Mouse (Mus musculus): ENCODE data around the gene Lrrc31. TPM values are rescaled to one million over a fixed set of nuclear protein-coding genes. Genes with fewer than 3 reads are reported as not detected.
"Not testable (repeated sequence)": the region's sequence is repeated elsewhere in the genome, so short reads cannot be mapped to it uniquely, and the experiment has no call there.

Gene Lrrc31
- total RNA-seq (2014; rRNA removed; ENCODE audit: low replicate concordance) (0.99 and 1.6 TPM in 2 replicates), polyA plus RNA-seq (2015; fragmentation: Nextera tagmentation; extraction: Ambion mirVana) (0.14 and 0.19 TPM in 2 replicates)

- DNase-seq (ENCODE audit: low spot score); ATAC-seq (ENCODE audit: insufficient read depth, low read depth): not testable (repeated sequence)
Observed at GRCm38 (mm10) chr3:30699711-30700505, at the start of gene Lrrc31. Lrrc31 (minus strand) TSS chr3:30699843.

GRCm38 (mm10) chr3:30748316-30748715 lies 48.7 kb upstream of the Lrrc31 start:
- 76% methylated on average over 9 of the region's 9 CpGs for WGBS

More at GRCm38 (mm10) chr3:30699711-30700505, at the start of gene Lrrc31:
- not testable (repeated sequence) for H3K36me3 ChIP-seq (replicated peaks; ENCODE audit: control insufficient read depth, insufficient read depth, low read length); H3K4me3 ChIP-seq (ENCODE audit: low read depth, low read length); H3K27me3 ChIP-seq (ENCODE audit: control insufficient read depth, insufficient read depth, low read length); H3K4me1 ChIP-seq (ENCODE audit: control insufficient read depth, insufficient read depth); H3K4me2 ChIP-seq (ENCODE audit: low read depth, low read length); H3K9ac ChIP-seq (replicated peaks; ENCODE audit: low read depth, low read length); H3K27ac ChIP-seq (ENCODE audit: low read depth); H3K9me3 ChIP-seq (replicated peaks; ENCODE audit: control insufficient read depth, low read length)
- WGBS, result 73% methylated on average over 6 of the region's 6 CpGs

DNA sequence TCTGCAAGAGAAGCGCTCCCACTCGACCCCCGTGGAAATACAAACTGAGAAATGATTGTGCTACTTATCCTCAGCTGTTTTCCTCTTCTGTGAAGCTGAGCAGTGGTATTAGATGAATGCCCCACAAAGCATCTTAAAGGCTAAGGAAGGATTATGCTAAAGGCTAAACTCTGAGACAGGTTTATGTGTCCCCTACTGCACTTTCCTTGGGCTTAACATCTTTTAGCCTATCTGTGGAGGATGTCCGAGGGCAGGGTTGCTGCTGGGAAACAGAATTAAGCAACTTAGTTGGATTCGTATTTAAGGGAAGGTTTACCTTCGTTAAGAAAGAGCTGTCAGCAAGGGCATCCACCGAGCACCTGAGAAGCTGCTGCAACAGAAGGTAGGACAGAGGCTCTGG lies 46.4 kb upstream of the Lrrc31 start, which contains the start of gene Samd7:
Gene Samd7, plus strand, starts transcription at position 288 of the 400 bp plus-strand sequence.
- no peak within 1 kb of the TSS for H3K9ac ChIP-seq (replicated peaks; ENCODE audit: low read depth, low read length)
- no peaks in the 10 kb centered on the region for H3K36me3 ChIP-seq (replicated peaks; ENCODE audit: control insufficient read depth, insufficient read depth, low read length)
- no peaks in the 10 kb centered on the region for H3K27me3 ChIP-seq (ENCODE audit: control insufficient read depth, insufficient read depth, low read length)
- H3K4me1 ChIP-seq (ENCODE audit: control insufficient read depth, insufficient read depth), result peaks cover 6% of the 10 kb centered on the region; the same call in 1 of the 2 replicates
- DNase-seq (ENCODE audit: low spot score), result no peak
- no peak within 1 kb of the TSS for H3K4me2 ChIP-seq (ENCODE audit: low read depth, low read length)
- 82% methylated on average over 7 of the region's 7 CpGs for WGBS
- no peaks in the 10 kb centered on the region for H3K9me3 ChIP-seq (replicated peaks; ENCODE audit: control insufficient read depth, low read length)
- no peak for ATAC-seq (ENCODE audit: insufficient read depth, low read depth)
- no peak within 1 kb of the TSS for H3K4me3 ChIP-seq (ENCODE audit: low read depth, low read length)
- TF ChIP-seq EP300 (IDR thresholded peaks at IDR 0.05; ENCODE audit: low read depth), result no peak
- TF ChIP-seq CTCF (IDR thresholded peaks at IDR 0.05; ENCODE audit: low read depth), result no peak
- H3K27ac ChIP-seq (ENCODE audit: low read depth), result no peak within 1 kb of the TSS

More at GRCm38 (mm10) chr3:30748316-30748715, 48.7 kb upstream of the Lrrc31 start:
- no peak overlapping the region for H3K4me2 ChIP-seq (ENCODE audit: low read depth, low read length)
- H3K36me3 ChIP-seq (replicated peaks; ENCODE audit: control insufficient read depth, insufficient read depth, low read length), result no peaks in the 10 kb centered on the region
- H3K4me3 ChIP-seq (ENCODE audit: low read depth, low read length), result no peak overlapping the region
- DNase-seq (ENCODE audit: low spot score) (no peak), ATAC-seq (ENCODE audit: insufficient read depth, low read depth) (no peak)
- H3K4me1 ChIP-seq (ENCODE audit: control insufficient read depth, insufficient read depth), result no peaks in the 10 kb centered on the region
- no peaks in the 10 kb centered on the region for H3K27me3 ChIP-seq (ENCODE audit: control insufficient read depth, insufficient read depth, low read length)
- no peak overlapping the region for H3K27ac ChIP-seq (ENCODE audit: low read depth)
- H3K9ac ChIP-seq (replicated peaks; ENCODE audit: low read depth, low read length), result no peak overlapping the region
- H3K9me3 ChIP-seq (replicated peaks; ENCODE audit: control insufficient read depth, low read length), result no peaks in the 10 kb centered on the region
- TF ChIP-seq EP300 (IDR thresholded peaks at IDR 0.05; ENCODE audit: low read depth) (no peak), CTCF (IDR thresholded peaks at IDR 0.05; ENCODE audit: low read depth) (no peak)

DNA sequence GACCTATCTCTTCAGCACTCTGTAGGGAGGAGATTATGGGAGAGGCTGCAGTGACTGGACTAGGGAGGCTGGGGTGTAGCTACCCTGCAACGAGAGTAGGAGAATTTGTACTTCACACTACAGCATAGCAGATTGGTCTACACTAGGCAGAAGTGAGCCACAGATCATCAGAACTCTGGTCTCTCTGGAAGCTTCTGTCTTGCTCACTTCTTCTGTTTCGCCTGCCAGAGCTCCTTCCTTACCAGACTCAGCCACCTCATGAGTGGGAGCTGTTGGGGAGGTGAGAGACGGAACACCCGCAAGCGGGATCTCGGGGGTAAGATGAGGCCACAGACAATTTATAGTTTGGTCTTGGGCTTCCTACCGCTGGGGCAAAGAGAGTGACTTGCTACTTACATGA lies 43.2 kb upstream of the Lrrc31 start:
- H3K9me3 ChIP-seq (replicated peaks; ENCODE audit: control insufficient read depth, low read length), result no peaks in the 10 kb centered on the region
- DNase-seq (ENCODE audit: low spot score), result no peak
- peaks cover 8% of the 10 kb centered on the region; the same call in 1 of the 2 replicates for H3K4me1 ChIP-seq (ENCODE audit: control insufficient read depth, insufficient read depth)
- WGBS, result 84% methylated on average over 7 of the region's 7 CpGs
- TF ChIP-seq CTCF (IDR thresholded peaks at IDR 0.05; ENCODE audit: low read depth) (no peak), EP300 (IDR thresholded peaks at IDR 0.05; ENCODE audit: low read depth) (no peak)
- no peak overlapping the region for H3K4me2 ChIP-seq (ENCODE audit: low read depth, low read length)
- H3K4me3 ChIP-seq (ENCODE audit: low read depth, low read length), result no peak overlapping the region
- no peak for ATAC-seq (ENCODE audit: insufficient read depth, low read depth)
- no peaks in the 10 kb centered on the region for H3K36me3 ChIP-seq (replicated peaks; ENCODE audit: control insufficient read depth, insufficient read depth, low read length)
- H3K27ac ChIP-seq (ENCODE audit: low read depth), result no peak overlapping the region
- no peaks in the 10 kb centered on the region for H3K27me3 ChIP-seq (ENCODE audit: control insufficient read depth, insufficient read depth, low read length)
- no peak overlapping the region for H3K9ac ChIP-seq (replicated peaks; ENCODE audit: low read depth, low read length)

GRCm38 (mm10) chr3:30741306-30741705 lies 41.7 kb upstream of the Lrrc31 start:
- no peak for DNase-seq (ENCODE audit: low spot score)
- Histone ChIP-seq H3K36me3 (replicated peaks; ENCODE audit: control insufficient read depth, insufficient read depth, low read length) (no peaks in the 10 kb centered on the region), H3K4me2 (ENCODE audit: low read depth, low read length) (no peak overlapping the region), H3K9me3 (replicated peaks; ENCODE audit: control insufficient read depth, low read length) (no peaks in the 10 kb centered on the region), H3K27me3 (ENCODE audit: control insufficient read depth, insufficient read depth, low read length) (no peaks in the 10 kb centered on the region), H3K9ac (replicated peaks; ENCODE audit: low read depth, low read length) (no peak overlapping the region), H3K4me1 (ENCODE audit: control insufficient read depth, insufficient read depth) (peaks cover 8% of the 10 kb centered on the region; the same call in 1 of the 2 replicates), H3K4me3 (ENCODE audit: low read depth, low read length) (no peak overlapping the region), H3K27ac (ENCODE audit: low read depth) (no peak overlapping the region)
- peak; percentile 36; the same call in 1 of the 2 replicates for ATAC-seq (ENCODE audit: insufficient read depth, low read depth)
- no peak for TF ChIP-seq CTCF (IDR thresholded peaks at IDR 0.05; ENCODE audit: low read depth)
- TF ChIP-seq EP300 (IDR thresholded peaks at IDR 0.05; ENCODE audit: low read depth), result no peak
- 49% methylated on average over 6 of the region's 6 CpGs for WGBS
